Mouse (Mus musculus) spleen, adult 18-20 months (tissue): ENCODE measurements around the gene Ccdc126.

ENCODE experiments used
- DNase-seq, 2 experiments: peaks; one replicate each; pipeline ENCODE4 v3.0.0; 2022; ENCODE audit warnings: mixed read lengths in 2 of 2

Gene Ccdc126

DNA sequence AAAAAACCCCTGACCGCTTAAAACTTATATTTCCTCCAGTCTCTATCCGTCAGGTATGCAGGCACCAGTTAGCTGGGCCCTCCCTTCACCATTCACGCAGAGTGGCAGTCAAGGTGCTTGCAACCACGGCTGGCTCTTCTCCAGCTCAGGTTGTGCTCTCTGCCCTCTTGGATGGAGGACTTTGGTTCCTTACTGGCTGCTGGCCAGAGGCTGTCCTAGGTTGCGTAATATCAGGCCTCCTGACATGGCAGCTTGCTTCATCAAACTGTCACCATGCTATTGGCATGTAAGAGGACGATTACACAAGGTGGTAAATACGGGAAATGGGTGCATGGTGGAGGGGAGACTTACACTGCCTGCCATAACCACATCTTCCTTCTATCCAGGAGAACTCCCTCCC lies 30.8 kb downstream of the Ccdc126 start:
- DNase-seq, result no peak

DNA sequence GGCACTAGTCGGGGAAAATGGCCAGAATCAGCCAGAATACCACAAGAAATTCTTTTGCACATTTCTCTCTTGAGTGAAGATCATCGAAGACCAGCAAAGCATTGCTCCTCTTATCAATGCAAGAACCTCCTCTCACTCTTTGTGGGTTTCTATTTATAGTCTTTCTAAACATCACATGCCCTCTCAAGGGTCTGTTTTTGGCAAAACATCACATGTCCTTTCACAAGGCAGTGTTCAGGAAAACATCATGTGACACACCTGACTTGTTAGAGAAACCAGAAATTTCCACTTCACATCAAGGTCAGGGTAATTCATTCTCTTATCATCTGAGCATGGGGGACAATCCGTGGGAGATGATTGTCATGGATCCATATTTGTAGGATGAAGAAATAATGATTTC lies 35.5 kb downstream of the Ccdc126 start:
- no peak for DNase-seq

- DNase-seq, result no peak
These were observed 36.1 kb downstream of the Ccdc126 start for GRCm38 (mm10) chr6:49355171-49355570.

DNA sequence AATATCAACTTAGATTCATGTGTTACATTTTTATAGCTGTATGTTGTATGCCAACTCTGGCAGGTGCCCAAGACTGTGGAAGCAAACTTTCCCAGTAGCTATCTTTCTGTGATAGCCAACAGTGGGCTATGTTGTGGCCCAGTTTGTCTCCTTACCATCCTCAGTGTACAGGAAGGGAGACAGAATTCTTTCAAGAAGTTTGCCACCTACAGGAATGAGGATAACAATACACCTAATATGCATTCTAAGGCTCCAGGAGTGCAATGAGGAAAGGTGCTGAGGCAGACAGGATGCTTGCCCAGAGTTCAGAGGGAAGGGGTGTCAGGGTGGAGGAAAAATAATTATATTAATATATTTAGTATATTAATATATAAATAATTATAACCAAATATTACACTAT lies 41.3 kb downstream of the Ccdc126 start:
- no peak for DNase-seq

GRCm38 (mm10) chr6:49367159-49368054 lies 48.3 kb downstream of the Ccdc126 start, which contains the start of gene Fam221a:
Fam221a (plus strand) TSS chr6:49367739.
- DNase-seq, result peak; percentile 86 to 87

- no peak for DNase-seq
These were observed 49.1 kb downstream of the Ccdc126 start for GRCm38 (mm10) chr6:49368212-49368611.

DNA sequence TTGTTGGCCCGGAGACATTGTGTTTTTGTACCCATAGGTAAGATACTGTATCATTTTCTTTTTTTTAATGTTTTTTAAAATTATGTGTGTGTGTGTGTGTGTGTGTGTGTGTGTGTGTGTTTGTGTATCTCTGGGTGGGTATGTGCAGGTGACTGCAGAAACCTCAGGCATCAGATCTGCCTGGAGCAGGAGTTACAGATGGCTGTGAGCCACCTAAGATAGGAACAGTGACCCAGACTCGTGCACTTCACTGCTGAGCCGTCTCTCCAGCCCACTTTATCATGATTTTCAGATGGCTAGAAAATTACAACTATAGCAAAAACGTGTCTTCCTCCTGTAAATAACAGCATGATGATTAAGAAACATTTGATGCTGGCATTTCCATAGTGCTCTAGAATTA lies 53.6 kb downstream of the Ccdc126 start:
- no peak for DNase-seq

- DNase-seq, result no peak
These were observed 54.9 kb downstream of the Ccdc126 start for GRCm38 (mm10) chr6:49373943-49374342.

DNA sequence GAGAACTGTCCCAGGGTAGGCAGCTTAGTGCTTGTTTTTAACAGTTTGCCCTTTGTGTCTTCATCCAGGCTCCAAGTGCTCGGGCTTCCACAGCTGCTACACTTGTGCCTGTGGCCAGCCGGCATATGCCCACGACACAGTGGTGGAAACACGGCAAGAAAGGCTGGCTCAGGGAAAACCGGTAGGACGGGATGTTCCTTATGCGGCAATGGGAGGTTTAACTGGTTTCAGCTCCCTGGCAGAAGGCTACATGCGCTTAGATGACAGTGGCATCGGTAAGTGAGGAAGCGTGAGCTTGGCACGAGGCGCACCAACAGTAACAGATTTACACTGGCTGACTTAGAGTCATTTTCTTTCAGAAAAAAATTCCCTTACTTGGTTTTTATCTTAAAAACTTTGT lies 59.3 kb downstream of the Ccdc126 start:
- DNase-seq, result no peak
